In genomic region chr12:84297851-84298250, GRCm38 (mm10) we compare ENCODE assay signal across 27 mouse cellular contexts. TPM values are rescaled to one million over a fixed set of nuclear protein-coding genes. Genes with fewer than 3 reads are reported as not detected.
DNase-seq lines count a peak whose midpoint lies in the region; ATAC-seq lines count a peak whose summit lies in the region.
"Had no signal": no experiment of that assay in that cellular context is flagged by ENCODE, and none has a peak within 500 bp of the region (broad histone marks: within the 10 kb centered on the region; RNA-seq: fewer than 3 reads in every experiment).

No protein-coding gene starts in this region.

- no peak overlapping the region for H3K9ac ChIP-seq in liver, embryonic 13.5 days
- H3K9ac ChIP-seq in liver, embryonic 12.5 days, result no peak overlapping the region
- H3K9ac ChIP-seq: embryonic facial prominence, embryonic 13.5 days; embryonic facial prominence, embryonic 15.5 days; forebrain, embryonic 12.5 days had no signal

- WGBS in liver, embryonic 13.5 days (ENCODE audit: insufficient replicate concordance), result 87% methylated on average over 6 of the region's 6 CpGs
- 87% methylated on average over 6 of the region's 6 CpGs for WGBS in liver, embryonic 12.5 days (ENCODE audit: insufficient replicate concordance)

- H3K36me3 ChIP-seq in liver, embryonic 13.5 days, result peaks cover 85% of the 10 kb centered on the region
- peaks cover 91% of the 10 kb centered on the region for H3K36me3 ChIP-seq in liver, embryonic 12.5 days

- no peak overlapping the region for H3K4me2 ChIP-seq in liver, embryonic 13.5 days
- H3K4me2 ChIP-seq in liver, embryonic 12.5 days, result no peak overlapping the region
- H3K4me2 ChIP-seq: embryonic facial prominence, embryonic 13.5 days; embryonic facial prominence, embryonic 15.5 days; forebrain, embryonic 12.5 days had no signal

- H3K4me3 ChIP-seq in liver, embryonic 13.5 days (replicated peaks), result no peak overlapping the region
- no peak overlapping the region for H3K4me3 ChIP-seq in liver, embryonic 12.5 days
- H3K4me3 ChIP-seq: embryonic facial prominence, embryonic 13.5 days; embryonic facial prominence, embryonic 15.5 days; erythroblast, embryonic 14.5 days; forebrain, embryonic 10.5 days; forebrain, embryonic 12.5 days had no signal

- H3K27ac ChIP-seq in liver, embryonic 13.5 days, result peak overlapping the region; percentile 43; the same call in 1 of the 2 replicates
- H3K27ac ChIP-seq in liver, embryonic 12.5 days, result no peak overlapping the region
- H3K27ac ChIP-seq: embryonic facial prominence, embryonic 13.5 days; embryonic facial prominence, embryonic 15.5 days; forebrain, embryonic 10.5 days; forebrain, embryonic 12.5 days had no signal

- peak; percentile 65 for DNase-seq in gastrocnemius, adult 18-20 months (ENCODE audit: low spot score)
- no peak for DNase-seq in gastrocnemius, postnatal 4 days (ENCODE audit: low spot score in 2 of 2)
- no peak for DNase-seq in liver, embryonic 13.5 days
- peak; percentile 33 for DNase-seq in gastrocnemius, postnatal 14 days
- DNase-seq in gastrocnemius, postnatal 36 days, result peak; percentile 16 to 30
- no peak for DNase-seq in urinary bladder, adult 2 months (ENCODE audit: low spot score)
- DNase-seq in urinary bladder, adult 18-20 months (ENCODE audit: low spot score in 2 of 2), result no peak
- DNase-seq: adrenal gland, adult 8-10 months; adrenal gland, postnatal 14 days; adrenal gland, postnatal 36 days; B cell, adult 2 months; cerebellum, adult 11-12 months; cerebellum, adult 2 months; cerebellum, adult 9-10 months; embryo, embryonic 11 days had no signal

- ATAC-seq in liver, embryonic 13.5 days (ENCODE audit: low read depth), result no peak
- no peak for ATAC-seq in liver, embryonic 12.5 days
- ATAC-seq: activated CD4-positive, CD25-positive, alpha-beta regulatory T cell, adult 4 months; CD4-positive, CD25-positive, alpha-beta regulatory T cell, adult 4 months; forebrain, embryonic 14.5 days; Patski had no signal

- intact Hi-C loops in gastrocnemius, postnatal 14 days (cut with DNase I; ENCODE audit: low total_unique reads), result no loop called here
- intact Hi-C loops in gastrocnemius, postnatal 36 days (cut with DNase I), result no loop called here

- H3K4me1 ChIP-seq in liver, embryonic 13.5 days (replicated peaks), result peaks cover 12% of the 10 kb centered on the region
- peaks cover 9% of the 10 kb centered on the region for H3K4me1 ChIP-seq in liver, embryonic 12.5 days
- H3K4me1 ChIP-seq: embryonic facial prominence, embryonic 13.5 days; embryonic facial prominence, embryonic 15.5 days; forebrain, embryonic 10.5 days; forebrain, embryonic 12.5 days had no signal

- no peaks in the 10 kb centered on the region for H3K9me3 ChIP-seq in liver, embryonic 13.5 days (replicated peaks)
- no peaks in the 10 kb centered on the region for H3K9me3 ChIP-seq in liver, embryonic 12.5 days (replicated peaks)
- H3K9me3 ChIP-seq: embryonic facial prominence, embryonic 13.5 days; embryonic facial prominence, embryonic 15.5 days; forebrain, embryonic 10.5 days; forebrain, embryonic 12.5 days; G1E had no signal

- no peaks in the 10 kb centered on the region for H3K27me3 ChIP-seq in liver, embryonic 13.5 days
- H3K27me3 ChIP-seq in liver, embryonic 12.5 days (replicated peaks), result no peaks in the 10 kb centered on the region
- H3K27me3 ChIP-seq: CH12.LX; embryonic facial prominence, embryonic 13.5 days; embryonic facial prominence, embryonic 15.5 days; forebrain, embryonic 12.5 days; Patski had no signal

RNA-seq across cellular contexts. Expression of gene Ptgr2, which starts 12.8 kb away (rescaled TPM):
- total RNA-seq in gastrocnemius, adult 18-20 months (2021), result 10 to 100 TPM; 67.1 to 80.5 TPM
- total RNA-seq in gastrocnemius, postnatal 4 days (2021), result 10 to 100 TPM; 50.8 to 58.1 TPM
- polyA plus RNA-seq in liver, embryonic 13.5 days (2015; fragmentation: Nextera tagmentation; extraction: Ambion mirVana), result 29.3 and 36.5 TPM in 2 replicates
- 34.9 and 35.0 TPM in 2 replicates for polyA plus RNA-seq in liver, embryonic 12.5 days (2016; fragmentation: Nextera tagmentation; extraction: Ambion mirVana)
- 10 to 100 TPM; 64.0 to 68.9 TPM for total RNA-seq in gastrocnemius, postnatal 14 days (2021)
- 10 to 100 TPM; 61.1 to 67.9 TPM for total RNA-seq in gastrocnemius, postnatal 36 days (2021)
- polyA plus RNA-seq in urinary bladder, adult 2 months (2012; rRNA removed), result 33.6 and 38.6 TPM in 2 replicates

RNA-seq across cellular contexts. Expression of gene Zfp410, which starts 18.8 kb away (rescaled TPM):
- total RNA-seq in gastrocnemius, adult 18-20 months (2021), result 10 to 100 TPM; 18.6 to 19.3 TPM
- 10 to 100 TPM; 31.4 to 37.3 TPM for total RNA-seq in gastrocnemius, postnatal 4 days (2021)
- 44.5 and 49.1 TPM in 2 replicates for polyA plus RNA-seq in liver, embryonic 13.5 days (2015; fragmentation: Nextera tagmentation; extraction: Ambion mirVana)
- 51.0 and 51.9 TPM in 2 replicates for polyA plus RNA-seq in liver, embryonic 12.5 days (2016; fragmentation: Nextera tagmentation; extraction: Ambion mirVana)
- total RNA-seq in gastrocnemius, postnatal 14 days (2021), result 10 to 100 TPM; 15.3 to 17.4 TPM
- total RNA-seq in gastrocnemius, postnatal 36 days (2021), result 10 to 100 TPM; 16.5 to 18.2 TPM
- polyA plus RNA-seq in urinary bladder, adult 2 months (2012; rRNA removed), result 35.1 and 40.5 TPM in 2 replicates

Comparison
In these comparisons a context has a peak if more than half of its experiments do, and no peak if none do; other contexts are left out.
1. DNase-seq: peak in gastrocnemius, adult 18-20 months (single experiment), gastrocnemius, postnatal 14 days (single experiment) and gastrocnemius, postnatal 36 days (2 of 2); none in gastrocnemius, postnatal 4 days (0 of 2), liver, embryonic 13.5 days (single experiment), urinary bladder, adult 2 months (single experiment) and urinary bladder, adult 18-20 months (0 of 2).